Mouse (Mus musculus) olfactory bulb, adult 2 months (tissue): ENCODE results near the gene Prdm11.

Experiments
- CTCF ChIP-seq: fragments of 200-500 bp; IDR thresholded peaks from 2 replicates; pipeline ENCODE4 v1.5.1; 2012; ENCODE audit warnings: low read depth, mild to moderate bottlenecking, low read length, moderate library complexity; ENCODE audit not compliant: insufficient read depth
- POLR2A ChIP-seq: fragments of 200-500 bp; IDR thresholded peaks from 2 replicates; pipeline ENCODE4 v1.6.1; 2012; ENCODE audit warnings: mild to moderate bottlenecking, low read depth, low read length, moderate library complexity; ENCODE audit not compliant: insufficient read depth

DNA sequence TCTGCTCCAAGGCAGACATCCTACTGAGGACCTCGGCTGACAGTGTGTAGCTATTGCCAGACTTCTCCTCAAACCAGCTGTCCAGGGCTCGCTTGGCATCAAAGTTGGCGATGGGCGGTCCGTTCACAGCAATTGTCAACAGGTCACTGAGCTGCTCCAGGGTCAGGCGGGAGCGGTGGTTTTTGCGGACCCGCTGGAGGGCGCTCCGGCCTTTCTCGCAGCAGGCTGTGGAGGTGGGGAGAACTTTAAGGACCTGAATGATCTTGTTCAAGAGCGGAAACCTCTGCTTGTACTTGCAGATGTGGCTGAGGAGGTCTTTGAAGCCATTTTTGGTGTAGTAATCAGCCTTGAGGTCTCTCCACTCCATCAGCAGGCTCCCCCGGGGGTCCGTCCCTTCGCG, 73.9 kb downstream of the Prdm11 start:
- no peak for TF ChIP-seq CTCF
- no peak for TF ChIP-seq POLR2A
